Mouse (Mus musculus) lung, embryonic 15.5 days (tissue): ENCODE data around the gene Capn5. TPM values are rescaled to one million over a fixed set of nuclear protein-coding genes. Genes with fewer than 3 reads are reported as not detected.

ENCODE experiments used
- ATAC-seq: fragments of 200-750 bp; cut with Nextera tagmentation; 2 replicates; pipeline ENCODE4 v1.8.0; 2017; ENCODE audit warnings: moderate number of reproducible peaks, borderline replicate concordance; ENCODE audit not compliant: low FRiP score, low TSS enrichment; ENCODE audit errors: extremely low read depth
- H3K27ac ChIP-seq: fragments of 300-500 bp; sonication (generic); 2 replicates; pipeline ENCODE4 v1.5.1; 2015; ENCODE audit warnings: moderate library complexity, mild to moderate bottlenecking, inconsistent platforms
- H3K27me3 ChIP-seq: fragments of 300-500 bp; sonication (generic); 2 replicates; pipeline ENCODE4 v1.6.1; 2015; ENCODE audit warnings: inconsistent platforms
- H3K36me3 ChIP-seq: fragments of 300-500 bp; sonication (generic); 2 replicates; pipeline ENCODE4 v1.6.1; 2015; ENCODE audit warnings: inconsistent platforms
- H3K4me1 ChIP-seq: fragments of 300-500 bp; sonication (generic); 2 replicates; pipeline ENCODE4 v1.6.1; 2015; ENCODE audit warnings: inconsistent platforms
- H3K4me2 ChIP-seq: fragments of 300-500 bp; sonication (generic); 2 replicates; pipeline ENCODE4 v1.6.1; 2015; ENCODE audit warnings: inconsistent platforms, mild to moderate bottlenecking, moderate library complexity
- H3K4me3 ChIP-seq: fragments of 300-500 bp; sonication (generic); 2 replicates; pipeline ENCODE4 v1.5.1; 2015; ENCODE audit warnings: mild to moderate bottlenecking, inconsistent platforms
- H3K9ac ChIP-seq: fragments of 300-500 bp; sonication (generic); 2 replicates; pipeline ENCODE4 v1.6.1; 2015; ENCODE audit warnings: inconsistent platforms
- H3K9me3 ChIP-seq: fragments of 300-500 bp; sonication (generic); 2 replicates; pipeline ENCODE4 v1.6.1; 2016; ENCODE audit warnings: inconsistent platforms
- WGBS: fragments of 180-500 bp; shearing (Covaris S2); methylation state at CpG from one replicate; pipeline ENCODE4 v1.1.7; 2015; 5-methylcytosine and 5-hydroxymethylcytosine counted together
- polyA plus RNA-seq: library from polyadenylated mRNA; unstranded; fragments of >200 nt; fragmentation: Nextera tagmentation; extraction: Ambion mirVana; gene quantifications from 2 replicates; pipeline ENCODE4 v1.2.1, GENCODE M21; 2015

Capn5 gene
- polyA plus RNA-seq, 1 experiment from 2014 or later = 8.8 TPM

DNA sequence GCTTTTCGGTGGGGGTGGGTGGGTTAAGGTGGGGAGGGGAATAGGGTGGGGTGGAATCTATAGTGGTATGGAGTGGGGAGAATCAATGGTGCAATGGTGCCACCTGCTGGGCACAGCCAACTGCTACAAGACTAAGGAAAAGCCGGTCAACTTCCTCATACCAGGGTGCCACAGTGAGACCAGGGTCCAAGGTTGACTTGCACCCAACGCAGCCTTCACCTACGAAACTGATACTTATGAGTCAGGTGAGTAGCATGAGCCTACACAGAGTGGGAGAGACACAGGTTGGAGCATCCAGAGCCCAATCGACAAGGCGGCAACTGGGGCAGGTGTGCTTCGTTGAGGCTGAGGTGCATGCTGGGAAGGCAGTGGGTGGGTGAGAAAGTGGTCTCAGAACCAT, 57.7 kb downstream of the Capn5 start:
- H3K9me3 ChIP-seq = no peaks in the 10 kb centered on the region
- 10% methylated on average over 7 of the region's 7 CpGs for WGBS
- peaks cover 20% of the 10 kb centered on the region for H3K4me1 ChIP-seq
- peak; percentile 37; the same call in 1 of the 2 replicates for ATAC-seq
- no peaks in the 10 kb centered on the region for H3K36me3 ChIP-seq
- H3K9ac ChIP-seq = peak overlapping the region; percentile 34; the same call in 1 of the 2 replicates
- peak overlapping the region; percentile 20; the same call in 1 of the 2 replicates for H3K4me3 ChIP-seq
- no peaks in the 10 kb centered on the region for H3K27me3 ChIP-seq
- H3K27ac ChIP-seq = no peak overlapping the region
- peak overlapping the region; percentile 52 for H3K4me2 ChIP-seq

- Histone ChIP-seq H3K4me3 (no peak overlapping the region), H3K4me2 (peak overlapping the region; percentile 52; the same call in 1 of the 2 replicates), H3K9ac (no peak overlapping the region), H3K9me3 (no peaks in the 10 kb centered on the region), H3K4me1 (peaks cover 20% of the 10 kb centered on the region), H3K27ac (no peak overlapping the region), H3K27me3 (no peaks in the 10 kb centered on the region), H3K36me3 (no peaks in the 10 kb centered on the region)
- ATAC-seq = 0 out of 2 replicates have a peak, but pooled peaks have one; percentile 11
- 78% methylated on average over 2 of the region's 2 CpGs for WGBS
Measured at GRCm38 (mm10) chr7:98119961-98120232, 58.2 kb downstream of the Capn5 start.

DNA sequence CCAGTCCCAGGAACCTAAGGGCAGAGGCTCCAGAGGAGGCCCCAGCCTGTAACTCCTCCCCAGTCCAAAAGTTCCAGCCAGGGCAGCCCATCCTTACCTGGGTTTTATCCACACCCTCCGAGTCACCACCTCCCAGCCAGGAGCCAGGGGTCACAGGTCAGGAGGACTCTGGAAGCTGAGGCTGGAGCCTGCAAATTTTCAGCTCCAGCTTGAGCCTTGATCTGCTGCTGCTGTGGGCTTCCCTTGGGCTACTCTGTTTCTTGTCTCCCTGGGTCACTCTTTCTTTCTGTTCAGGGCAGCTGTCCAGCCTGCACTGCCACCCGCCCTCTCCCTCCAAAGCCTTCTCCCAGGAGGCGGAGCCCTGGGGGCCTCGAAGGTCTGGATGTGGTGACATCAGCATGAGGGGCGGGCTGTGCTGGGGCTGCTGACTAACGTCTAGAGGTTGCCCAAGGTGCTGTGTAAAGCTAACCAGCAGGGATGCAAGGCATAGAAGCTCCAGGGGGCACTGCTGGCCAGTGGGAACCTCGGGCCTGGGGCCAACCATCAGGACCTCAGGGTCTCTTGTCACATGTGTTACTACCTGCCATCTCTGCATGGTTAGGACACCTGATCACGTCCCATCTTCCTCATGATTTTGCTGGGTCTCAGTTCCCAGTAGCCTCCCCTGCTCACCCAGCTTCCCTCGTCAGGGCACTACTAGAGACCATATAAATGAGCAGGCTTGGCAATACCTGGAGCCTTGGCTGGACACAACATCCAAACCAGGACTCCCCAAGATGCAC, 58.7 kb downstream of the Capn5 start, which contains the start of gene Myo7a:
Gene Myo7a, minus strand, starts transcription at position 346 of the 782 bp plus-strand sequence.
- no peaks in the 10 kb centered on the region for H3K27me3 ChIP-seq
- peak within 1 kb of the TSS; percentile 20; the same call in 1 of the 2 replicates for H3K4me3 ChIP-seq
- peak; percentile 13; the same call in 1 of the 2 replicates for ATAC-seq
- no peak within 1 kb of the TSS for H3K27ac ChIP-seq
- peaks cover 20% of the 10 kb centered on the region for H3K4me1 ChIP-seq
- WGBS = 31% methylated on average over 9 of the region's 9 CpGs
- H3K9me3 ChIP-seq = no peaks in the 10 kb centered on the region
- no peaks in the 10 kb centered on the region for H3K36me3 ChIP-seq
- peak within 1 kb of the TSS; percentile 34; the same call in 1 of the 2 replicates for H3K9ac ChIP-seq
- H3K4me2 ChIP-seq = peak within 1 kb of the TSS; percentile 52

GRCm38 (mm10) chr7:98117012-98117660, 60.9 kb downstream of the Capn5 start:
- peaks cover 20% of the 10 kb centered on the region for H3K4me1 ChIP-seq
- peak; percentile 53; the same call in 1 of the 2 replicates for ATAC-seq
- no peak overlapping the region for H3K4me2 ChIP-seq
- WGBS = 27% methylated on average over 11 of the region's 11 CpGs
- H3K27me3 ChIP-seq = peaks cover 8% of the 10 kb centered on the region
- H3K36me3 ChIP-seq = no peaks in the 10 kb centered on the region
- no peaks in the 10 kb centered on the region for H3K9me3 ChIP-seq
- H3K4me3 ChIP-seq = no peak overlapping the region
- no peak overlapping the region for H3K27ac ChIP-seq
- no peak overlapping the region; the same call in 1 of the 2 replicates for H3K9ac ChIP-seq

DNA sequence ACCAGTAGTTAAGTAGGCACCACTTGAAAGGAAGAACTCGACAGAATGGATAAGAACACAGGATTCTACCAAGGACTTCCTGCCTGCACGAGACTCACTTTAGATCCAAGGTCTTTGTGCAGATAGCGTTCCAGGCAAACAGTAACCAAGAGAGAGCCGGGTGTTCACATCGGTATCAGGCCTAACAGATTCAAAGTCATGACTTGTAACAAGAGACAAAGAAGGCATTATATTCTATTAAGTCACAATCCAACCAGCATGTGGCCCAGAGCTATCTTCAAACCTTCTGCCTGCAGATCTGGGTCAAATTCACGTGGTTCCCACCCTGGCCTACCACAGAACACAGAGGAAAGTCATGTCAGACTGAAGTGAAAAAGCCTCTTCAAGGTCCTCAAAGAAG, 63.4 kb downstream of the Capn5 start:
- WGBS = 49% methylated on average over 6 of the region's 6 CpGs
- no peak overlapping the region for H3K4me3 ChIP-seq
- no peak for ATAC-seq
- H3K36me3 ChIP-seq = no peaks in the 10 kb centered on the region
- no peak overlapping the region for H3K4me2 ChIP-seq
- H3K9me3 ChIP-seq = no peaks in the 10 kb centered on the region
- no peak overlapping the region for H3K27ac ChIP-seq
- peaks cover 28% of the 10 kb centered on the region for H3K27me3 ChIP-seq
- peaks cover 23% of the 10 kb centered on the region for H3K4me1 ChIP-seq
- no peak overlapping the region for H3K9ac ChIP-seq

DNA sequence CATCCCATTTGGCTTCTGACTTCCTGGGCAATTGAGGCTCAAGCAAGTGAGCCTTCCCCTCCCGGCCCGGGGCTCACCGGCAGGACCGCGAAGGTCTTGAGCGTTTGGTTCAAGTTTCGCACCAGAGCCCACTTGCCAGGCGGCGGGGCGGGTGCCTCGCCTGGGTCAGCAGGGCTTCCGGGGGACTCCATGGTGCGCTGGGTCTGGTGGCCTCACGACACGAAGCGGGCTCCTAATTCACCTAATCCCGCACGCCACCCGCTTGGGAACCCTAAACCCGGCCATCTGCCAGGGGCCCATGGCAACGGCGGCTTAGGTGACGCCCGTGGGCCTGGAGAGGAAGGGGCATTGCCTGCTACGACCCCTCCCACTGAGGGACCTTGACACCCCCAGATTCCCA, 66.8 kb downstream of the Capn5 start:
- Histone ChIP-seq H3K27ac (no peak overlapping the region), H3K9ac (no peak overlapping the region), H3K27me3 (peaks cover 28% of the 10 kb centered on the region), H3K36me3 (no peaks in the 10 kb centered on the region), H3K4me2 (peak overlapping the region; percentile 53), H3K4me3 (peak overlapping the region; percentile 21; the same call in 1 of the 2 replicates), H3K4me1 (0 out of 2 replicates have a peak, but pooled peaks cover 6% of the 10 kb centered on the region), H3K9me3 (no peaks in the 10 kb centered on the region)
- ATAC-seq = no peak
- 6% methylated on average over 25 of the region's 25 CpGs for WGBS

- no peak overlapping the region for H3K27ac ChIP-seq
- H3K4me1 ChIP-seq = 0 out of 2 replicates have a peak, but pooled peaks cover 6% of the 10 kb centered on the region
- ATAC-seq = no peak
- WGBS = 69% methylated on average over 4 of the region's 4 CpGs
- no peak overlapping the region for H3K9ac ChIP-seq
- no peak overlapping the region for H3K4me3 ChIP-seq
- H3K9me3 ChIP-seq = no peaks in the 10 kb centered on the region
- H3K36me3 ChIP-seq = no peaks in the 10 kb centered on the region
- H3K27me3 ChIP-seq = peaks cover 28% of the 10 kb centered on the region
- no peak overlapping the region for H3K4me2 ChIP-seq
Measured at GRCm38 (mm10) chr7:98109771-98110170, 68.3 kb downstream of the Capn5 start.

DNA sequence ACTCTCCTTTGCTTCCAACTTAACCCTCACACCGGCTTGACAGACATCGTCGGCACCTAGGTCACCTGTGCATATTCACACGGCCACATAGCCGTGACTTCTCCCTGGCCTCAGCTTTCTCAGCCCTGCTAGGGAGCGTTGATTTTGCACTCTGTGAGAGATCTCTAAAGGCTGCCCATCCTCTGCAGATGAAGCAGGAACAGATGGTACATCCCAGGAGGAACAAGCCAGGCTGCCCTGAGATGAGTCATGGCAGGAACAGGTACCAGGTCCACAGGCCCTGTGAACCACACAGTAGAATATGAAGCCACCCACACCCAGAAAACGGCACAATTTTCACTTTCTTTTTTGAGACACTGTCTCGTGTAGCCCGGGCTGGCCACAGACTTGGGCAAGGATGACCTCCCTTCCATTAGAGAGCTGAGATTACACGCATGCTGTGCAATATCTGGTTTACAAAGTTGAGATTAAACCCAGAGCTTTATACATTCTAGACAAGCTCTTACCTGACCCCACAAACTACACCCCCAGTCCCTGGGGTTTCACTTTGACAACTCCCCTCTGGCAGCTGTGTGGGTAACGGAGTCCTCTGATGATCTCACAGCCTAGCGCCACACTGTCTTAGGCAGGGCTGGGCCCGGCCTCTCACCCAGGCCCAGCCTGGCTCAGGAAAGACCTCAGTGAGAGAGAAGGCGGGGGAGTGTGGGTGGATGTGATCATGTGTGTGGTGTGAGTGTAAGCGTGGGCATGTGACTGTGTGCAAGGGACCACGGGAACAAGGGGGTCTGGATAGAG, 69.2 kb downstream of the Capn5 start:
- 78% methylated on average over 16 of the region's 16 CpGs for WGBS
- 0 out of 2 replicates have a peak, but pooled peaks cover 9% of the 10 kb centered on the region for H3K4me1 ChIP-seq
- ATAC-seq = no peak
- no peaks in the 10 kb centered on the region for H3K36me3 ChIP-seq
- no peak overlapping the region for H3K27ac ChIP-seq
- no peak overlapping the region for H3K4me2 ChIP-seq
- no peak overlapping the region for H3K9ac ChIP-seq
- H3K4me3 ChIP-seq = no peak overlapping the region
- H3K9me3 ChIP-seq = no peaks in the 10 kb centered on the region
- peaks cover 28% of the 10 kb centered on the region for H3K27me3 ChIP-seq

GRCm38 (mm10) chr7:98106272-98106671, 71.8 kb downstream of the Capn5 start:
- Histone ChIP-seq H3K27ac (no peak overlapping the region), H3K27me3 (peaks cover 11% of the 10 kb centered on the region), H3K4me1 (peaks cover 17% of the 10 kb centered on the region), H3K4me3 (no peak overlapping the region), H3K9ac (no peak overlapping the region), H3K9me3 (no peaks in the 10 kb centered on the region), H3K36me3 (no peaks in the 10 kb centered on the region), H3K4me2 (no peak overlapping the region)
- ATAC-seq = no peak
- WGBS = 88% methylated on average over 7 of the region's 7 CpGs

DNA sequence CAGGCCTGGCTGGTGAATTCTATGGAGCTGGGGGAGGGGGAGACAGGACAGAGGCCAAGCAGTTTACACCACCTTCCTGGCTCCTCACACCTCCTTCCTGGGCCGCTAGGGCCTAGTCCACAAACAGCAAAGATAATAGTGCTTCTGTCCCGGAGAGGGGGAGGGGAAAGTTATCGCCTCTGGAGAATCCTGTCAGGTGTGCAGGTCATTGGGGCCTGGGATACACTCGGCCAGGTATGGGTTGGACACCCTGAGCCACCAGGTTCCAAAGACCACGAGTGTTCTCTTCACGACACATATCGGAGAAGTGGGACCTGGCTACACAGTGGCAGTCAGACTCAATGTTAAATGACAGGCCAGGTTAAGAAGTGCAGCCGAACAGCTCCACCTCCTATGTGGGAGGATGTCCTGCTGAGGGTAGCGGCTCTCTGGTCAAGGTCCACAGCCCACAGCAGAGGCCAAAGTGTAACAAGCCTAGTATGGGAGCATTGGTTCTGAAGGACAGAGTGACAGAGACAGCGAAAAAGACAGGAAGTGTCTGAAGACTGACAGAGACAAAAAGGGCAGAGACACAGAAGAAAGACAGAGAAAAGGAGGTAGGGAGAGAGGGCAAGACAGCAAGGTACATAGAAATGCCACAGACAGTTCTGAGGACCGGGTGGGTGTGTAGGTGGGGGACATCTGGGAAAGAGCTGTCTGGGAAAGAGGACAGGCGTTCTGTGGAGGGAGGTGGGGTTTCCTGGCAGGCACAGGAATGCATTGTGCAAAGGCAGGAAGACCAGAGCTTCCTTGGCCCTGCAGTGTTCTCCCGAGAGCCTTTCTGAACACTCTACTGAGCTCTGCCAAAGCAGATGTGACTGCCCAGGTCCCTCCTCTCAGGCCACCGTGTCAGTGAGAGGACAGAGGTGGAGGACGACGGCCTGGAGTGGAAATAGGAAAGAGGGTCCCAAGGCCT, 73.3 kb downstream of the Capn5 start:
- Histone ChIP-seq H3K36me3 (no peaks in the 10 kb centered on the region), H3K4me2 (no peak overlapping the region), H3K27me3 (no peaks in the 10 kb centered on the region), H3K4me3 (no peak overlapping the region), H3K9me3 (no peaks in the 10 kb centered on the region), H3K9ac (no peak overlapping the region), H3K4me1 (peaks cover 14% of the 10 kb centered on the region), H3K27ac (peak overlapping the region; percentile 51; the same call in 1 of the 2 replicates)
- ATAC-seq = no peak
- WGBS = 57% methylated on average over 16 of the region's 16 CpGs

DNA sequence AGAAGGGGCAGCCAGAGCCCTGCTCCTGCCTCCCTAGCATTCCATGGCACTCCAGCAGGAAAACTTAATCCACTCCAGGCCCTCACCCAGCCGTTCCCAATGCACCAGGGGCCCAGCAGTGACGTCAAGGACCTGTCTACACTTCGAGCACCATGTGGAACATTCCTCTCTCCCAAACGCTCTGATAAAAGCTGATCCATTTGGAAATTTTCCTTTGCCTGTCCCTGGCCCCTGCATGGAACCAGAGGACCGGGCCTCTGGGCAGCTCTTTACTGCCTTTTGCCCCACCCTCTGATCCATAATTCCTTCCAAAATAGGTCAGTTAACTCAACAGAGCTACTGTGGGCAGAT, 74.2 kb downstream of the Capn5 start:
- H3K9ac ChIP-seq = no peak overlapping the region
- no peak overlapping the region for H3K27ac ChIP-seq
- no peaks in the 10 kb centered on the region for H3K36me3 ChIP-seq
- no peak overlapping the region for H3K4me3 ChIP-seq
- H3K4me2 ChIP-seq = no peak overlapping the region
- no peaks in the 10 kb centered on the region for H3K9me3 ChIP-seq
- 57% methylated on average over 5 of the region's 5 CpGs for WGBS
- no peak for ATAC-seq
- H3K27me3 ChIP-seq = no peaks in the 10 kb centered on the region
- H3K4me1 ChIP-seq = peaks cover 14% of the 10 kb centered on the region
